In genomic region chr8:77328473-77328872, GRCm38 (mm10) we compare ENCODE assay signal across 25 mouse cellular contexts.
DNase-seq lines count a peak whose midpoint lies in the region; ATAC-seq and TF ChIP-seq lines count a peak whose summit lies in the region.
"Had no signal": no experiment of that assay in that cellular context is flagged by ENCODE, and none has a peak within 500 bp of the region (broad histone marks: within the 10 kb centered on the region; RNA-seq: fewer than 3 reads in every experiment).

No protein-coding gene starts in this region.

- H3ac ChIP-seq in myocyte (ENCODE audit: control insufficient read depth, insufficient read length) = no peak overlapping the region

- DNase-seq in forebrain, embryonic 11.5 days (ENCODE audit: low spot score) = peak; percentile 28
- DNase-seq in forebrain, embryonic 14.5 days (ENCODE audit: low spot score) = no peak
- DNase-seq in embryonic facial prominence, embryonic 10.5 days (ENCODE audit: low spot score) = peak; percentile 3
- DNase-seq in adrenal gland, adult (ENCODE audit: inconsistent age in 2 of 2, low spot score in 1 of 2) = no peak
- no peak for DNase-seq in retina, embryonic 14.5 days (ENCODE audit: low spot score)
- DNase-seq: adrenal gland, adult 8-10 months; adrenal gland, postnatal 25 days; cerebellum, adult 11-12 months; cerebellum, adult 8-10 months; cerebellum, postnatal 10 days; cerebellum, postnatal 36 days; forebrain, postnatal 0 days; gastrocnemius, postnatal 25 days; heart, adult 2 months had no signal

- no peak overlapping the region for H3K4me3 ChIP-seq in forebrain, embryonic 11.5 days (ENCODE audit: low read depth, low read length)
- H3K4me3 ChIP-seq in forebrain, embryonic 14.5 days (ENCODE audit: low read depth, low read length) = no peak overlapping the region
- H3K4me3 ChIP-seq in kidney, embryonic 16.5 days (ENCODE audit: low read length) = no peak overlapping the region
- no peak overlapping the region for H3K4me3 ChIP-seq in kidney, embryonic 15.5 days (replicated peaks)
- H3K4me3 ChIP-seq in embryonic facial prominence, embryonic 10.5 days = no peak overlapping the region
- H3K4me3 ChIP-seq in myocyte = no peak overlapping the region
- H3K4me3 ChIP-seq: embryonic facial prominence, embryonic 12.5 days; embryonic facial prominence, embryonic 15.5 days; erythroblast, embryonic 14.5 days; forebrain, embryonic 13.5 days; heart, adult 2 months; hindbrain, embryonic 12.5 days; hindbrain, embryonic 15.5 days had no signal

- H3K9ac ChIP-seq in forebrain, embryonic 11.5 days (ENCODE audit: low read length) = no peak overlapping the region
- H3K9ac ChIP-seq in forebrain, embryonic 14.5 days (ENCODE audit: low read length) = no peak overlapping the region
- H3K9ac ChIP-seq in kidney, embryonic 16.5 days (replicated peaks; ENCODE audit: low read length) = no peak overlapping the region
- H3K9ac ChIP-seq in kidney, embryonic 15.5 days = no peak overlapping the region
- H3K9ac ChIP-seq: embryonic facial prominence, embryonic 12.5 days; embryonic facial prominence, embryonic 15.5 days; forebrain, embryonic 13.5 days; forebrain, postnatal 0 days; hindbrain, embryonic 12.5 days; hindbrain, embryonic 15.5 days had no signal

- H3K36me3 ChIP-seq in forebrain, embryonic 11.5 days (ENCODE audit: control insufficient read depth, insufficient read depth, low read length) = no peaks in the 10 kb centered on the region
- H3K36me3 ChIP-seq in forebrain, embryonic 14.5 days (ENCODE audit: control insufficient read depth, insufficient read depth, low read length) = no peaks in the 10 kb centered on the region
- H3K36me3 ChIP-seq in kidney, embryonic 16.5 days (ENCODE audit: insufficient read depth, low read length) = no peaks in the 10 kb centered on the region
- H3K36me3 ChIP-seq in kidney, embryonic 15.5 days = peaks cover 7% of the 10 kb centered on the region; the same call in 1 of the 2 replicates
- 0 out of 2 replicates have a peak, but pooled peaks cover 5% of the 10 kb centered on the region for H3K36me3 ChIP-seq in embryonic facial prominence, embryonic 10.5 days (replicated peaks)
- H3K36me3 ChIP-seq in myocyte (ENCODE audit: control insufficient read depth, insufficient read depth) = peaks cover 12% of the 10 kb centered on the region
- H3K36me3 ChIP-seq: embryonic facial prominence, embryonic 12.5 days; hindbrain, embryonic 12.5 days; hindbrain, embryonic 15.5 days had no signal

- no peak for TF ChIP-seq POLR2A in myocyte (IDR thresholded peaks at IDR 0.05; ENCODE audit: insufficient read length, low read depth)

- no peaks in the 10 kb centered on the region for H3K9me3 ChIP-seq in forebrain, embryonic 11.5 days (ENCODE audit: control insufficient read depth, low read length)
- no peaks in the 10 kb centered on the region for H3K9me3 ChIP-seq in forebrain, embryonic 14.5 days (replicated peaks; ENCODE audit: control insufficient read depth, low read length)
- no peaks in the 10 kb centered on the region for H3K9me3 ChIP-seq in kidney, embryonic 16.5 days (ENCODE audit: low read length)
- H3K9me3 ChIP-seq in kidney, embryonic 15.5 days (replicated peaks) = no peaks in the 10 kb centered on the region
- no peaks in the 10 kb centered on the region for H3K9me3 ChIP-seq in embryonic facial prominence, embryonic 10.5 days
- H3K9me3 ChIP-seq: embryonic facial prominence, embryonic 12.5 days; embryonic facial prominence, embryonic 15.5 days; forebrain, embryonic 13.5 days; hindbrain, embryonic 12.5 days; hindbrain, embryonic 15.5 days had no signal

- H3K4me2 ChIP-seq in forebrain, embryonic 11.5 days (ENCODE audit: low read depth, low read length, severe bottlenecking) = no peak overlapping the region
- H3K4me2 ChIP-seq in forebrain, embryonic 14.5 days (ENCODE audit: low read length) = no peak overlapping the region
- no peak overlapping the region for H3K4me2 ChIP-seq in kidney, embryonic 16.5 days (replicated peaks; ENCODE audit: low read depth, low read length)
- no peak overlapping the region for H3K4me2 ChIP-seq in kidney, embryonic 15.5 days
- peak overlapping the region; percentile 4 for H3K4me2 ChIP-seq in myocyte (ENCODE audit: low read depth)
- H3K4me2 ChIP-seq: embryonic facial prominence, embryonic 12.5 days; embryonic facial prominence, embryonic 15.5 days; forebrain, embryonic 13.5 days; heart, embryonic 11.5 days; hindbrain, embryonic 12.5 days; hindbrain, embryonic 15.5 days had no signal

- no peaks in the 10 kb centered on the region for H3K4me1 ChIP-seq in forebrain, embryonic 11.5 days (replicated peaks; ENCODE audit: control insufficient read depth, insufficient read depth, low read length)
- no peaks in the 10 kb centered on the region for H3K4me1 ChIP-seq in forebrain, embryonic 14.5 days (ENCODE audit: control insufficient read depth, insufficient read depth, low read length)
- peaks cover 29% of the 10 kb centered on the region for H3K4me1 ChIP-seq in kidney, embryonic 16.5 days (ENCODE audit: insufficient read depth, low read length)
- peaks cover 29% of the 10 kb centered on the region for H3K4me1 ChIP-seq in kidney, embryonic 15.5 days
- peaks cover 16% of the 10 kb centered on the region for H3K4me1 ChIP-seq in embryonic facial prominence, embryonic 10.5 days
- H3K4me1 ChIP-seq: forebrain, embryonic 13.5 days; hindbrain, embryonic 15.5 days had no signal

- H3K79me2 ChIP-seq in myocyte (ENCODE audit: control insufficient read depth, insufficient read depth) = no peaks in the 10 kb centered on the region

- H3K27me3 ChIP-seq in forebrain, embryonic 11.5 days (ENCODE audit: control insufficient read depth, insufficient read depth, low read length) = no peaks in the 10 kb centered on the region
- no peaks in the 10 kb centered on the region for H3K27me3 ChIP-seq in forebrain, embryonic 14.5 days (replicated peaks; ENCODE audit: control insufficient read depth, insufficient read depth, low read length)
- no peaks in the 10 kb centered on the region for H3K27me3 ChIP-seq in kidney, embryonic 16.5 days (ENCODE audit: insufficient read depth, low read length)
- no peaks in the 10 kb centered on the region for H3K27me3 ChIP-seq in kidney, embryonic 15.5 days
- no peaks in the 10 kb centered on the region for H3K27me3 ChIP-seq in embryonic facial prominence, embryonic 10.5 days (replicated peaks; ENCODE audit: low read depth, poor library complexity, severe bottlenecking)
- no peaks in the 10 kb centered on the region for H3K27me3 ChIP-seq in myocyte (ENCODE audit: control insufficient read depth, insufficient read depth, insufficient read length)
- H3K27me3 ChIP-seq: embryonic facial prominence, embryonic 12.5 days; embryonic facial prominence, embryonic 15.5 days; forebrain, embryonic 13.5 days; hindbrain, embryonic 12.5 days; hindbrain, embryonic 15.5 days had no signal

- ATAC-seq in forebrain, embryonic 11.5 days (replicated peaks; ENCODE audit: low FRiP score) = no peak
- ATAC-seq in forebrain, embryonic 14.5 days = no peak
- ATAC-seq in kidney, embryonic 16.5 days (ENCODE audit: low FRiP score, low TSS enrichment) = no peak
- ATAC-seq in kidney, embryonic 15.5 days (replicated peaks; ENCODE audit: low FRiP score) = no peak
- ATAC-seq: forebrain, embryonic 13.5 days; forebrain, postnatal 0 days; intestine, postnatal 0 days had no signal

- WGBS in forebrain, embryonic 11.5 days = 94% methylated on average over 8 of the region's 8 CpGs
- 93% methylated on average over 8 of the region's 8 CpGs for WGBS in forebrain, embryonic 14.5 days
- WGBS in kidney, embryonic 16.5 days = 80% methylated on average over 8 of the region's 8 CpGs
- WGBS in kidney, embryonic 15.5 days = 84% methylated on average over 8 of the region's 8 CpGs
- WGBS in embryonic facial prominence, embryonic 10.5 days = 92% methylated on average over 8 of the region's 8 CpGs

- no peak overlapping the region for H3K27ac ChIP-seq in forebrain, embryonic 11.5 days (ENCODE audit: low read depth, low read length)
- no peak overlapping the region for H3K27ac ChIP-seq in forebrain, embryonic 14.5 days (ENCODE audit: low read depth, low read length)
- 0 out of 2 replicates have a peak overlapping the region, but pooled peaks have one; percentile 4 for H3K27ac ChIP-seq in kidney, embryonic 16.5 days (ENCODE audit: low read length)
- H3K27ac ChIP-seq in kidney, embryonic 15.5 days = no peak overlapping the region
- no peak overlapping the region for H3K27ac ChIP-seq in embryonic facial prominence, embryonic 10.5 days (replicated peaks)
- H3K27ac ChIP-seq: embryonic facial prominence, embryonic 12.5 days; embryonic facial prominence, embryonic 15.5 days; forebrain, embryonic 13.5 days; heart, adult 2 months; hindbrain, embryonic 12.5 days; hindbrain, embryonic 15.5 days had no signal

TF ChIP-seq in myocyte, 11 proteins besides CTCF, POLR2A, EP300 and RAD21:
- no peak for TF ChIP-seq POLR2AphosphoS2 (IDR thresholded peaks at IDR 0.05; ENCODE audit: insufficient read length, low read depth)
- TF ChIP-seq REST (IDR thresholded peaks at IDR 0.05; ENCODE audit: insufficient read depth, insufficient read length) = no peak
- TF ChIP-seq CEBPB (IDR thresholded peaks at IDR 0.05; ENCODE audit: insufficient read depth, poor library complexity, severe bottlenecking) = no peak
- TF ChIP-seq MYOG (IDR thresholded peaks at IDR 0.05; ENCODE audit: control insufficient read depth in 1 of 3, insufficient read depth in 1 of 3, insufficient read length in 2 of 3, low read depth in 2 of 3) = no peak
- peak in 2 of 3 experiments; percentile 29 to 69 for TF ChIP-seq MYOD1 (IDR thresholded peaks at IDR 0.05; ENCODE audit: control insufficient read depth in 1 of 3, insufficient read length in 2 of 3, low read depth in 2 of 3)
- no peak for TF ChIP-seq SRF (IDR thresholded peaks at IDR 0.05; ENCODE audit: control insufficient read depth, insufficient read length, low read depth)

Comparison
In these comparisons a context has a peak if more than half of its experiments do, and no peak if none do; other contexts are left out.
1. DNase-seq: peak in forebrain, embryonic 11.5 days (single experiment) and embryonic facial prominence, embryonic 10.5 days (single experiment); none in forebrain, embryonic 14.5 days (single experiment), adrenal gland, adult (0 of 2) and retina, embryonic 14.5 days (single experiment).